Mouse (Mus musculus) ES-E14 (cell line): ENCODE data around the gene Rabgap1.

Source experiments
- CHD2 ChIP-seq: IDR thresholded peaks from 2 replicates; pipeline ENCODE4 v1.6.1; 2014; ENCODE audit warnings: mild to moderate bottlenecking, low read depth, low read length, inconsistent platforms
- HCFC1 ChIP-seq: IDR thresholded peaks from 2 replicates; pipeline ENCODE4 v1.6.1; 2012; ENCODE audit warnings: low read length, inconsistent platforms, borderline replicate concordance; ENCODE audit not compliant: insufficient read depth
- MAFK ChIP-seq: IDR thresholded peaks from 2 replicates; pipeline ENCODE4 v1.6.1; 2014; ENCODE audit warnings: mild to moderate bottlenecking, low read depth, low read length, inconsistent platforms; ENCODE audit not compliant: insufficient read depth
- ZC3H11A ChIP-seq: IDR thresholded peaks from 2 replicates; pipeline ENCODE4 v1.6.1; 2012; ENCODE audit warnings: low read depth, mild to moderate bottlenecking, inconsistent platforms, low read length, borderline replicate concordance
- ZNF384 ChIP-seq: IDR thresholded peaks from 2 replicates; pipeline ENCODE4 v1.6.1; 2012; ENCODE audit warnings: low read depth, low read length, inconsistent platforms

DNA sequence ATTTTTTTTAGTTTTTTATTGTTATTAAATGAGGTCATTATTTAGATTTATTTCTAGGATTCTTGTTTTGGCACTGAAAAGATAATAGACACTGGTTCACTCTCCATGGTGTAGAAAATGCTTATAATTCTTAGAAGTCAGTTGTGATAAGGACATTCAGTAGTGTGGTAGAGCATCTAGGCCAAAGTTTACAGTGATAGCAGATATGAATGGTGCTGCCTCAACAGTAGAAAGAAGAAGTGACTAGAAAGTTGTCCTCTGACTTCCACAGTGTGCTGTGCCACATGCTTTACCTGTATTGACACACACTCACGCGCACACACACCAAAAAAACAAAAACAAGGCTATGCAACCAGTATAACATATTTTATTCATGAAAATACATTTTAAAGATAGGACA is 86.3 kb downstream of the Rabgap1 start:
- no peak for TF ChIP-seq MAFK
- TF ChIP-seq ZNF384: no peak
- no peak for TF ChIP-seq ZC3H11A
- TF ChIP-seq CHD2: no peak
- TF ChIP-seq HCFC1: no peak
